Mouse (Mus musculus) lung, postnatal 10 days (tissue): Measurements from ENCODE around the gene Chst8.
A peak's percentile ranks its signal among the peaks of the same experiment; 100 is the strongest.

Source experiments
- DNase-seq: peaks from one replicate; pipeline ENCODE4 v3.0.0; 2021

Chst8 gene

GRCm38 (mm10) chr7:34749753-34750152 lies 62.8 kb downstream of the Chst8 start:
- peak; percentile 22 for DNase-seq

- DNase-seq: no peak
These were observed 64.0 kb downstream of the Chst8 start for GRCm38 (mm10) chr7:34748501-34748900.

- DNase-seq: no peak
These were observed 64.8 kb downstream of the Chst8 start for GRCm38 (mm10) chr7:34747661-34748060.

- DNase-seq: no peak
These were observed 65.9 kb downstream of the Chst8 start for GRCm38 (mm10) chr7:34746586-34746985.

GRCm38 (mm10) chr7:34746165-34746564 lies 66.3 kb downstream of the Chst8 start:
- peak; percentile 87 for DNase-seq

GRCm38 (mm10) chr7:34745426-34745825 lies 67.1 kb downstream of the Chst8 start:
- peak; percentile 52 for DNase-seq

- no peak for DNase-seq
These were observed 67.5 kb downstream of the Chst8 start for GRCm38 (mm10) chr7:34744994-34745393.

GRCm38 (mm10) chr7:34743411-34744085 lies 69.0 kb downstream of the Chst8 start:
- no peak for DNase-seq

- no peak for DNase-seq
These were observed 73.1 kb downstream of the Chst8 start for GRCm38 (mm10) chr7:34739371-34739770.

GRCm38 (mm10) chr7:34737206-34737605 lies 75.3 kb downstream of the Chst8 start:
- no peak for DNase-seq

GRCm38 (mm10) chr7:34734348-34734747 lies 78.2 kb downstream of the Chst8 start:
- DNase-seq: no peak

- DNase-seq: no peak
These were observed 83.6 kb downstream of the Chst8 start for GRCm38 (mm10) chr7:34728931-34729330.

- DNase-seq: no peak
These were observed 87.3 kb downstream of the Chst8 start for GRCm38 (mm10) chr7:34725206-34725605.

GRCm38 (mm10) chr7:34722551-34723230 lies 89.8 kb downstream of the Chst8 start:
- no peak for DNase-seq

GRCm38 (mm10) chr7:34722151-34722550 lies 90.4 kb downstream of the Chst8 start:
- no peak for DNase-seq

GRCm38 (mm10) chr7:34721650-34722048 lies 90.9 kb downstream of the Chst8 start:
- DNase-seq: peak; percentile 69

- DNase-seq: no peak
These were observed 91.4 kb downstream of the Chst8 start for GRCm38 (mm10) chr7:34720882-34721649.

- DNase-seq: peak; percentile 72
These were observed 92.9 kb downstream of the Chst8 start for GRCm38 (mm10) chr7:34719599-34719998.

GRCm38 (mm10) chr7:34718651-34719050 lies 93.9 kb downstream of the Chst8 start:
- peak; percentile 50 for DNase-seq

GRCm38 (mm10) chr7:34717161-34717810 lies 95.2 kb downstream of the Chst8 start:
- no peak for DNase-seq

- no peak for DNase-seq
These were observed 97.6 kb downstream of the Chst8 start for GRCm38 (mm10) chr7:34714848-34715460.

GRCm38 (mm10) chr7:34709111-34709510 lies 103.4 kb downstream of the Chst8 start:
- DNase-seq: no peak

GRCm38 (mm10) chr7:34704401-34704800 lies 108.1 kb downstream of the Chst8 start:
- DNase-seq: peak; percentile 21
